Mouse (Mus musculus) CH12.LX (cell line): ENCODE data around the gene Oas2. TPM values are rescaled to one million over a fixed set of nuclear protein-coding genes. Genes with fewer than 3 reads are reported as not detected.
A peak's percentile ranks its signal among the peaks of the same experiment; 100 is the strongest.

Experiments used
- DNase-seq: peaks from one replicate; pipeline ENCODE4 v3.0.0-alpha.2; 2013; ENCODE audit errors: extremely low read depth
- H3K27ac ChIP-seq: 2 replicates; pipeline ENCODE4 v1.5.1; 2012; ENCODE audit warnings: low read depth, mild to moderate bottlenecking, control low read depth, moderate library complexity; ENCODE audit not compliant: insufficient read depth
- H3K27me3 ChIP-seq: replicated peaks from 2 replicates; pipeline ENCODE3; 2012; ENCODE audit warnings: inconsistent platforms
- H3K36me3 ChIP-seq, 2 experiments: replicated peaks in 1 of 2; 2 replicates each; pipeline versions ENCODE3 to v1.6.1; 2012; ENCODE audit warnings: inconsistent platforms in 1 of 2, low read length in 1 of 2, mild to moderate bottlenecking in 1 of 2, mixed read lengths in 1 of 2, moderate library complexity in 1 of 2; ENCODE audit not compliant: control insufficient read depth in 1 of 2, insufficient read depth in 1 of 2
- H3K4me1 ChIP-seq, 2 experiments: 2 replicates each; pipeline ENCODE4 v1.6.1; 2012; ENCODE audit warnings: inconsistent platforms in 1 of 2, moderate library complexity in 1 of 2; ENCODE audit not compliant: insufficient read depth in 2 of 2, control insufficient read depth in 1 of 2
- H3K4me2 ChIP-seq: 2 replicates; pipeline ENCODE4 v1.6.1; 2012; ENCODE audit warnings: low read depth, mild to moderate bottlenecking, control low read depth; ENCODE audit not compliant: poor library complexity, insufficient read depth, severe bottlenecking
- H3K4me3 ChIP-seq, 3 experiments: fragments of 150-350 bp in 1 of 3; sonication (generic) in 1 of 3; replicated peaks in 1 of 3; 2 replicates each; pipeline versions ENCODE3 to v1.5.1; 2011 to 2012; ENCODE audit warnings: low read depth in 2 of 3, low read length in 2 of 3, mild to moderate bottlenecking in 2 of 3, moderate library complexity in 2 of 3, control low read depth in 1 of 3, improper control_type of control experiment in 1 of 3, inconsistent platforms in 1 of 3, mixed read lengths in 1 of 3; ENCODE audit not compliant: poor library complexity in 1 of 3
- H3K79me2 ChIP-seq: replicated peaks from 2 replicates; pipeline ENCODE4 v1.6.1; 2012; ENCODE audit warnings: mild to moderate bottlenecking, moderate library complexity; ENCODE audit not compliant: control insufficient read depth, poor library complexity, insufficient read depth, severe bottlenecking; ENCODE audit errors: extremely low read depth
- H3K9ac ChIP-seq: 2 replicates; pipeline ENCODE4 v1.6.1; 2012; ENCODE audit warnings: low read depth, mild to moderate bottlenecking, control low read depth, moderate library complexity; ENCODE audit not compliant: insufficient read depth
- H3K9me3 ChIP-seq: replicated peaks from 2 replicates; pipeline ENCODE3; 2012; ENCODE audit warnings: low read length, inconsistent platforms, mixed read lengths
- CHD1 ChIP-seq: IDR thresholded peaks from 2 replicates; pipeline ENCODE4 v1.6.1; 2012; ENCODE audit warnings: low read depth, low read length, improper control_type of control experiment, inconsistent platforms
- CTCF ChIP-seq, 2 experiments: IDR thresholded peaks in 1 of 2; conservative IDR thresholded peaks in 1 of 2; 2 replicates each; pipeline ENCODE4 v1.5.1; 2011 to 2012; ENCODE audit warnings: low read depth in 2 of 2, low read length in 2 of 2, improper control_type of control experiment in 1 of 2, inconsistent platforms in 1 of 2, mild to moderate bottlenecking in 1 of 2, moderate library complexity in 1 of 2
- ELF1 ChIP-seq: IDR thresholded peaks from 2 replicates; pipeline ENCODE4 v1.6.1; 2014; ENCODE audit warnings: low read depth, mild to moderate bottlenecking, inconsistent platforms, low read length, improper control_type of control experiment
- EP300 ChIP-seq: IDR thresholded peaks from 2 replicates; pipeline ENCODE4 v1.6.1; 2011; ENCODE audit warnings: low read length, improper control_type of control experiment
- ETS1 ChIP-seq: conservative IDR thresholded peaks from 2 replicates; pipeline ENCODE4 v1.6.1; 2012; ENCODE audit warnings: low read depth, mild to moderate bottlenecking, inconsistent platforms, low read length, improper control_type of control experiment, moderate library complexity
- IRF4 ChIP-seq: IDR thresholded peaks from 2 replicates; pipeline ENCODE4 v1.6.1; 2014; ENCODE audit warnings: low read depth, mild to moderate bottlenecking, inconsistent platforms, low read length, improper control_type of control experiment
- JUN ChIP-seq: IDR thresholded peaks from 2 replicates; pipeline ENCODE4 v1.6.1; 2011; ENCODE audit warnings: low read depth, mild to moderate bottlenecking, low read length, improper control_type of control experiment, moderate library complexity; ENCODE audit not compliant: insufficient read depth
- KAT2A ChIP-seq: IDR thresholded peaks from 2 replicates; pipeline ENCODE4 v1.6.1; 2012; ENCODE audit warnings: low read length, improper control_type of control experiment, inconsistent platforms; ENCODE audit not compliant: insufficient replicate concordance
- MAX ChIP-seq: IDR thresholded peaks from 2 replicates; pipeline ENCODE4 v1.6.1; 2011; ENCODE audit warnings: low read length, improper control_type of control experiment
- MXI1 ChIP-seq: IDR thresholded peaks from 2 replicates; pipeline ENCODE4 v1.6.1; 2011; ENCODE audit warnings: mild to moderate bottlenecking, low read depth, low read length, improper control_type of control experiment
- NELFE ChIP-seq: IDR thresholded peaks from 2 replicates; pipeline ENCODE4 v1.6.1; 2011; ENCODE audit warnings: low read depth, low read length, improper control_type of control experiment
- NRF1 ChIP-seq: IDR thresholded peaks from 2 replicates; pipeline ENCODE4 v1.6.1; 2014; ENCODE audit warnings: low read depth, mild to moderate bottlenecking, inconsistent platforms, low read length, improper control_type of control experiment, moderate library complexity
- PAX5 ChIP-seq: IDR thresholded peaks from 2 replicates; pipeline ENCODE4 v1.6.1; 2012; ENCODE audit warnings: low read length, inconsistent platforms, mixed read lengths
- POLR2A ChIP-seq: IDR thresholded peaks from 2 replicates; pipeline ENCODE4 v1.6.1; 2011; ENCODE audit warnings: low read depth, mild to moderate bottlenecking, improper control_type of control experiment, low read length
- RAD21 ChIP-seq: IDR thresholded peaks from 2 replicates; pipeline ENCODE4 v1.6.1; 2011; ENCODE audit warnings: low read depth, mild to moderate bottlenecking, low read length, improper control_type of control experiment, moderate library complexity
- UBTF ChIP-seq: IDR thresholded peaks from 2 replicates; pipeline ENCODE4 v1.6.1; 2012; ENCODE audit warnings: low read depth, mild to moderate bottlenecking, inconsistent platforms, low read length, improper control_type of control experiment, moderate library complexity
- USF2 ChIP-seq: conservative IDR thresholded peaks from 2 replicates; pipeline ENCODE4 v1.6.1; 2011; ENCODE audit warnings: low read depth, low read length, improper control_type of control experiment
- ZC3H11A ChIP-seq: IDR thresholded peaks from 2 replicates; pipeline ENCODE4 v1.6.1; 2012; ENCODE audit warnings: low read depth, mild to moderate bottlenecking, inconsistent platforms, low read length, improper control_type of control experiment
- ZMIZ1 ChIP-seq: IDR thresholded peaks from 2 replicates; pipeline ENCODE4 v1.6.1; 2012; ENCODE audit warnings: low read depth, mild to moderate bottlenecking, inconsistent platforms, low read length, improper control_type of control experiment
- ZNF384 ChIP-seq: IDR thresholded peaks from 2 replicates; pipeline ENCODE4 v1.6.1; 2012; ENCODE audit warnings: low read depth, low read length, improper control_type of control experiment, inconsistent platforms
- dilution Hi-C: fragments of 300-500 bp; cut with MboI; formaldehyde crosslinking; loops from 2 replicates; pipeline ENCODE4 v1.14.3; 2020; ENCODE audit warnings: low sequenced_read_pairs; ENCODE audit not compliant: extremely low pct_unique_long_range_greater_than_20kb, extremely low pct_ligation_motif_present
- in situ Hi-C: fragments of 300-500 bp; cut with MboI; formaldehyde crosslinking; loops from 3 replicates; pipeline ENCODE4 v1.14.3; 2019; ENCODE audit warnings: low sequenced_read_pairs, low pct_ligation_motif_present, low pct_unique_long_range_greater_than_20kb, mixed read lengths
- polyA plus RNA-seq: library from polyadenylated mRNA; unstranded; fragments of >175 nt; gene quantifications from 2 replicates; pipeline ENCODE4 v1.2.1, GENCODE M21; 2012; ENCODE audit warnings: low read depth; ENCODE audit not compliant: insufficient read length
- total RNA-seq, 2 experiments: library from RNA; depleted of rRNA; stranded (reverse); fragments of 300-350 nt in 1 of 2; fragments of >200 nt in 1 of 2; gene quantifications; 2 replicates each; pipeline ENCODE4 v1.2.3; 2012 to 2014

Oas2 gene
- total and polyA plus RNA-seq, 3 experiments: not detected

- Histone ChIP-seq H3K36me3 (no peaks in the 10 kb centered on the region), H3K9me3 (no peaks in the 10 kb centered on the region), H3K27me3 (peaks cover 22% of the 10 kb centered on the region), H3K4me3 (no peak overlapping the region), H3K27ac (no peak overlapping the region), H3K4me2 (no peak overlapping the region), H3K79me2 (no peaks in the 10 kb centered on the region), H3K4me1 (peaks cover 3 to 4% of the 10 kb centered on the region in 2 experiments; a peak in 3 of 4 replicates), H3K9ac (no peak overlapping the region)
- dilution Hi-C loops: no loop called here
- DNase-seq: no peak
- in situ Hi-C loops: no loop called here
- TF ChIP-seq RAD21 (peak; percentile 10), ZC3H11A (no peak), POLR2A (no peak), CTCF (conservative IDR thresholded peaks at IDR 0.05 in 1 of 2, IDR thresholded peaks at IDR 0.05 in 1 of 2; ENCODE audit: low read depth in 2 of 2, low read length in 2 of 2) (peak in 1 of 2 experiments; percentile 38; a peak in 2 of 4 replicates)
- TF ChIP-seq, all 38 proteins: peak for 2
Observed at GRCm38 (mm10) chr5:120781646-120782045, 32.0 kb upstream of the Oas2 start.

GRCm38 (mm10) chr5:120779922-120780321 is 30.3 kb upstream of the Oas2 start:
- dilution Hi-C loops (no loop called here), in situ Hi-C loops (no loop called here)
- no peaks in the 10 kb centered on the region for H3K36me3 ChIP-seq
- no peak overlapping the region for H3K9ac ChIP-seq
- no peak for DNase-seq
- TF ChIP-seq USF2 (no peak), EP300 (no peak), MXI1 (no peak), IRF4 (no peak), KAT2A (no peak), ELF1 (no peak), ETS1 (no peak), NRF1 (no peak), NELFE (no peak), MAX (no peak), ZNF384 (no peak), ZMIZ1 (no peak), RAD21 (no peak), UBTF (no peak), JUN (no peak), PAX5 (no peak), CHD1 (no peak)
- no peaks in the 10 kb centered on the region for H3K79me2 ChIP-seq
- no peak overlapping the region for H3K27ac ChIP-seq
- no peak overlapping the region for H3K4me2 ChIP-seq
- no peaks in the 10 kb centered on the region for H3K9me3 ChIP-seq
- H3K4me3 ChIP-seq: no peak overlapping the region
- peaks cover 6 to 22% of the 10 kb centered on the region in 2 experiments for H3K4me1 ChIP-seq
- H3K27me3 ChIP-seq: peaks cover 17% of the 10 kb centered on the region
